Mouse (Mus musculus) neural tube, embryonic 15.5 days (tissue): Measurements from ENCODE around the gene Irx5. TPM values are rescaled to one million over a fixed set of nuclear protein-coding genes. Genes with fewer than 3 reads are reported as not detected.
A peak's percentile ranks its signal among the peaks of the same experiment; 100 is the strongest.

ENCODE experiments used
- ATAC-seq: fragments of 200-750 bp; cut with Nextera tagmentation; 2 replicates; pipeline ENCODE4 v1.8.0; 2017; ENCODE audit warnings: mild to moderate bottlenecking, moderate TSS enrichment, moderate library complexity; ENCODE audit not compliant: low FRiP score
- H3K27ac ChIP-seq: fragments of 300-500 bp; sonication (generic); replicated peaks from 2 replicates; pipeline ENCODE4 v1.5.1; 2015; ENCODE audit warnings: mild to moderate bottlenecking, inconsistent platforms
- H3K27me3 ChIP-seq: fragments of 300-500 bp; sonication (generic); replicated peaks from 2 replicates; pipeline ENCODE4 v1.6.1; 2015; ENCODE audit warnings: inconsistent platforms
- H3K36me3 ChIP-seq: fragments of 300-500 bp; sonication (generic); 2 replicates; pipeline ENCODE4 v1.6.1; 2015; ENCODE audit warnings: inconsistent platforms
- H3K4me1 ChIP-seq: fragments of 300-500 bp; sonication (generic); 2 replicates; pipeline ENCODE4 v1.6.1; 2015; ENCODE audit warnings: inconsistent platforms
- H3K4me2 ChIP-seq: fragments of 300-500 bp; sonication (generic); 2 replicates; pipeline ENCODE4 v1.6.1; 2015; ENCODE audit warnings: inconsistent platforms, mild to moderate bottlenecking, moderate library complexity
- H3K4me3 ChIP-seq: fragments of 300-500 bp; sonication (generic); replicated peaks from 2 replicates; pipeline ENCODE4 v1.5.1; 2015; ENCODE audit warnings: mild to moderate bottlenecking, inconsistent platforms
- H3K9ac ChIP-seq: fragments of 300-500 bp; sonication (generic); replicated peaks from 2 replicates; pipeline ENCODE4 v1.6.1; 2015; ENCODE audit warnings: mild to moderate bottlenecking, inconsistent platforms
- H3K9me3 ChIP-seq: fragments of 300-500 bp; sonication (generic); replicated peaks from 2 replicates; pipeline ENCODE4 v1.6.1; 2016; ENCODE audit warnings: inconsistent platforms
- WGBS: fragments of 180-500 bp; shearing (Covaris S2); methylation state at CpG from one replicate; pipeline ENCODE4 v1.1.7; 2015; ENCODE audit warnings: mixed read lengths; 5-methylcytosine and 5-hydroxymethylcytosine counted together
- polyA plus RNA-seq: library from polyadenylated mRNA; unstranded; fragments of >200 nt; fragmentation: Nextera tagmentation; extraction: Ambion mirVana; gene quantifications from 2 replicates; pipeline ENCODE4 v1.2.1, GENCODE M21; 2015

Gene Irx5
- polyA plus RNA-seq: 4.8 and 6.2 TPM in 2 replicates

- H3K9ac ChIP-seq: peak within 1 kb of the TSS; percentile 63
- no peaks in the 10 kb centered on the region for H3K36me3 ChIP-seq
- no peaks in the 10 kb centered on the region for H3K9me3 ChIP-seq
- ATAC-seq: peak; percentile 41
- H3K4me1 ChIP-seq: peaks cover 51% of the 10 kb centered on the region
- peak within 1 kb of the TSS; percentile 75 for H3K4me3 ChIP-seq
- H3K27ac ChIP-seq: peak within 1 kb of the TSS; percentile 87
- H3K27me3 ChIP-seq: peaks cover 63% of the 10 kb centered on the region
- H3K4me2 ChIP-seq: peak within 1 kb of the TSS; percentile 88
- WGBS: under 1% methylated on average over 43 of the region's 47 CpGs
Observed at GRCm38 (mm10) chr8:92357398-92357981, at the start of gene Irx5. TSS of gene Irx5 (plus strand) at chr8:92357625.

GRCm38 (mm10) chr8:92312178-92312577 lies 45.2 kb upstream of the Irx5 start:
- H3K4me1 ChIP-seq: 0 out of 2 replicates have a peak, but pooled peaks cover 3% of the 10 kb centered on the region

GRCm38 (mm10) chr8:92313707-92314106 lies 43.7 kb upstream of the Irx5 start:
- no peak for ATAC-seq

More at GRCm38 (mm10) chr8:92312178-92312577, 45.2 kb upstream of the Irx5 start:
- no peak overlapping the region for H3K9ac ChIP-seq
- no peak overlapping the region for H3K4me2 ChIP-seq
- no peaks in the 10 kb centered on the region for H3K36me3 ChIP-seq
- no peaks in the 10 kb centered on the region for H3K27me3 ChIP-seq
- ATAC-seq: no peak
- H3K4me3 ChIP-seq: no peak overlapping the region
- no peaks in the 10 kb centered on the region for H3K9me3 ChIP-seq
- 63% methylated on average over 7 of the region's 7 CpGs for WGBS
- H3K27ac ChIP-seq: no peak overlapping the region

GRCm38 (mm10) chr8:92323751-92324150 lies 33.7 kb upstream of the Irx5 start:
- Histone ChIP-seq H3K27ac (no peak overlapping the region), H3K4me2 (no peak overlapping the region), H3K4me1 (no peaks in the 10 kb centered on the region), H3K36me3 (no peaks in the 10 kb centered on the region), H3K9me3 (no peaks in the 10 kb centered on the region), H3K9ac (no peak overlapping the region), H3K4me3 (no peak overlapping the region), H3K27me3 (no peaks in the 10 kb centered on the region)
- ATAC-seq: no peak
- 92% methylated on average over 7 of the region's 7 CpGs for WGBS

More at GRCm38 (mm10) chr8:92313707-92314106, 43.7 kb upstream of the Irx5 start:
- Histone ChIP-seq H3K9ac (no peak overlapping the region), H3K27ac (no peak overlapping the region), H3K4me1 (0 out of 2 replicates have a peak, but pooled peaks cover 3% of the 10 kb centered on the region), H3K36me3 (no peaks in the 10 kb centered on the region), H3K4me2 (no peak overlapping the region), H3K9me3 (no peaks in the 10 kb centered on the region), H3K4me3 (no peak overlapping the region), H3K27me3 (no peaks in the 10 kb centered on the region)
- 84% methylated on average over 3 of the region's 3 CpGs for WGBS

GRCm38 (mm10) chr8:92327176-92327575 lies 30.2 kb upstream of the Irx5 start:
- no peaks in the 10 kb centered on the region for H3K9me3 ChIP-seq
- no peak for ATAC-seq
- H3K27ac ChIP-seq: no peak overlapping the region
- no peak overlapping the region for H3K4me2 ChIP-seq
- H3K4me1 ChIP-seq: no peaks in the 10 kb centered on the region
- WGBS: 97% methylated on average over 2 of the region's 2 CpGs
- 0 out of 2 replicates have a peak, but pooled peaks cover 4% of the 10 kb centered on the region for H3K27me3 ChIP-seq
- H3K9ac ChIP-seq: no peak overlapping the region
- H3K4me3 ChIP-seq: no peak overlapping the region
- no peaks in the 10 kb centered on the region for H3K36me3 ChIP-seq

GRCm38 (mm10) chr8:92329273-92329672 lies 28.2 kb upstream of the Irx5 start:
- Histone ChIP-seq H3K4me1 (no peaks in the 10 kb centered on the region), H3K36me3 (no peaks in the 10 kb centered on the region), H3K27me3 (0 out of 2 replicates have a peak, but pooled peaks cover 4% of the 10 kb centered on the region), H3K4me2 (no peak overlapping the region), H3K4me3 (no peak overlapping the region), H3K27ac (no peak overlapping the region), H3K9me3 (no peaks in the 10 kb centered on the region), H3K9ac (no peak overlapping the region)
- WGBS: 88% methylated on average over 4 of the region's 4 CpGs
- ATAC-seq: no peak

GRCm38 (mm10) chr8:92331811-92332210 lies 25.6 kb upstream of the Irx5 start:
- 78% methylated on average over 3 of the region's 3 CpGs for whole genome bisulfite sequencing
- H3K9me3 ChIP-seq: no peaks in the 10 kb centered on the region
- ATAC-seq: no peak
- H3K9ac ChIP-seq: no peak overlapping the region
- H3K27ac ChIP-seq: no peak overlapping the region
- no peak overlapping the region for H3K4me3 ChIP-seq
- H3K27me3 ChIP-seq: 0 out of 2 replicates have a peak, but pooled peaks cover 4% of the 10 kb centered on the region
- H3K4me2 ChIP-seq: no peak overlapping the region
- no peaks in the 10 kb centered on the region for H3K36me3 ChIP-seq
- H3K4me1 ChIP-seq: no peaks in the 10 kb centered on the region

- Histone ChIP-seq H3K27ac (no peak overlapping the region), H3K4me3 (no peak overlapping the region), H3K27me3 (0 out of 2 replicates have a peak, but pooled peaks cover 8% of the 10 kb centered on the region), H3K4me2 (no peak overlapping the region), H3K9me3 (no peaks in the 10 kb centered on the region), H3K4me1 (no peaks in the 10 kb centered on the region), H3K9ac (no peak overlapping the region), H3K36me3 (no peaks in the 10 kb centered on the region)
- 93% methylated on average over 8 of the region's 8 CpGs for WGBS
- ATAC-seq: no peak
Observed at GRCm38 (mm10) chr8:92333406-92333805, 24.0 kb upstream of the Irx5 start.

GRCm38 (mm10) chr8:92335079-92335478 lies 22.3 kb upstream of the Irx5 start:
- H3K4me3 ChIP-seq: no peak overlapping the region
- no peaks in the 10 kb centered on the region for H3K9me3 ChIP-seq
- H3K36me3 ChIP-seq: no peaks in the 10 kb centered on the region
- H3K4me2 ChIP-seq: no peak overlapping the region
- H3K27me3 ChIP-seq: 0 out of 2 replicates have a peak, but pooled peaks cover 4% of the 10 kb centered on the region
- WGBS: 67% methylated on average over 7 of the region's 7 CpGs
- H3K4me1 ChIP-seq: no peaks in the 10 kb centered on the region
- ATAC-seq: no peak
- no peak overlapping the region for H3K9ac ChIP-seq
- H3K27ac ChIP-seq: no peak overlapping the region

- Histone ChIP-seq H3K27ac (no peak overlapping the region), H3K4me3 (no peak overlapping the region), H3K4me1 (no peaks in the 10 kb centered on the region), H3K27me3 (peaks cover 7% of the 10 kb centered on the region; the same call in 1 of the 2 replicates), H3K36me3 (no peaks in the 10 kb centered on the region), H3K4me2 (no peak overlapping the region), H3K9me3 (no peaks in the 10 kb centered on the region), H3K9ac (no peak overlapping the region)
- 50% methylated on average over 6 of the region's 6 CpGs for WGBS
- no peak for ATAC-seq
Observed at GRCm38 (mm10) chr8:92336041-92336440, 21.4 kb upstream of the Irx5 start.

- no peak overlapping the region for H3K4me3 ChIP-seq
- H3K36me3 ChIP-seq: no peaks in the 10 kb centered on the region
- no peak overlapping the region for H3K4me2 ChIP-seq
- no peaks in the 10 kb centered on the region for H3K4me1 ChIP-seq
- H3K9me3 ChIP-seq: no peaks in the 10 kb centered on the region
- ATAC-seq: no peak
- peaks cover 16% of the 10 kb centered on the region; the same call in 1 of the 2 replicates for H3K27me3 ChIP-seq
- H3K9ac ChIP-seq: no peak overlapping the region
- 92% methylated on average over 4 of the region's 4 CpGs for WGBS
- no peak overlapping the region for H3K27ac ChIP-seq
Observed at GRCm38 (mm10) chr8:92343544-92343943, 13.9 kb upstream of the Irx5 start.

- WGBS: 77% methylated on average over 11 of the region's 11 CpGs
- no peaks in the 10 kb centered on the region for H3K9me3 ChIP-seq
- no peak overlapping the region for H3K27ac ChIP-seq
- H3K9ac ChIP-seq: no peak overlapping the region
- peaks cover 36% of the 10 kb centered on the region for H3K27me3 ChIP-seq
- H3K4me2 ChIP-seq: no peak overlapping the region
- no peak overlapping the region for H3K4me3 ChIP-seq
- ATAC-seq: no peak
- H3K4me1 ChIP-seq: 0 out of 2 replicates have a peak, but pooled peaks cover 4% of the 10 kb centered on the region
- H3K36me3 ChIP-seq: no peaks in the 10 kb centered on the region
Observed at GRCm38 (mm10) chr8:92349898-92350486, 7.4 kb upstream of the Irx5 start.
